Mouse (Mus musculus) testis, postnatal 14 days (tissue): ENCODE data around the gene Akap2.
A peak's percentile ranks its signal among the peaks of the same experiment; 100 is the strongest.

Experiments used
- DNase-seq: peaks from one replicate; pipeline ENCODE4 v3.0.0; 2021; ENCODE audit warnings: low spot score

The Akap2 gene

GRCm38 (mm10) chr4:57794547-57794946 lies 77.1 kb downstream of the Akap2 start:
- DNase-seq = no peak

DNA sequence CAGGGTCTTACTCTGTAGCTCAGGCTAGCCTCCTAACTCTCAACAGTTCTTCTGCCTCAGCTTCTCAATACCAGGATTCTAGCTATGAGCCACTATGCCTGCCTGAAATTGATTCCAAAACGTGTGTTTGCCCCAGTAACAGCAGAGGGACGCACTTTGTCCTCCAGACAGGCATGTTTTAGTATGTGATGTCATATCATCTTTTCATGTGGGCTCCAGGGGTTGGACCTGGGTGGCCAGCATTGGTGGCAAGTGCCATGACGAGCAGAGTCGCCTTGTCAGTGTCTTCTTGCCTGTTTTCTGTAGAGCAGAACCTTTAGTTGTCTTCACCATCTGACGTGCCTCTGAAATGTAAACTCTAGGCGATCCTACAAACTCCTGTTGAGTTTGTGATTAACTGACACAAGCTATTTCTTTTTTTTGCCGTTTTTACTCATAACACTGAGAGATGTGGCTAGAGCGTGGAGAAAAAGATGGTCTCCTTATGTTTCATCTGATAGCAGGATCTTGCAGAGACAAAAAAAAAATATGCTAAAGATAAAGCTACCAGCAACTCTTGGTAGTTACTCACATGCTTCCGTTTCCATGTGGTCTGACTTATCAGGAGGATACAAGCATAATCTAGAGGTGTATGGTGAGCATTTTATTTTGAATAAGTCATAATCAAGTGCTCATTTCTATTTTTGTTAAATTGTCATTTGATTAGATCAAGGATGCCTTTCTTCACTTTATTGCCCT lies 80.3 kb downstream of the Akap2 start:
- no peak for DNase-seq

GRCm38 (mm10) chr4:57798286-57799018 lies 81.0 kb downstream of the Akap2 start:
- no peak for DNase-seq

DNA sequence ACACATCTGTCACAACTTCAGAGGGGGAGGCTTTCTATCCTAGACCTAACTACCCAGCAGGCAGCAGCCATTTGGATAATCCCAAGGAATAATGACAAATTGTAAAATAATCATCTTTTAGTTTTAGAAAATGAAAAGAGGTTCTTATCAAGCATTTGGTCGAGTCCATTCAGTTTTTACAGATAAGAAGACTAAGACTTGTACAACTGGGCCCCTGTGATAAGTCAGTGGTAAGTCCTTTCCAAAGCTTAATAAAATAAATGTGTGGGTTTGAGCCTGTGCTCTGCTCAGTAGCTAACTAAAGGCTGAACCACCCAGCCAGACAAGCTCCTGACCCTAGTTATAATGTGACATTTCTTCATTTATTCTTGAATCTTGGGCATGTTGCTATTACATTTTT lies 81.8 kb downstream of the Akap2 start:
- DNase-seq = no peak

DNA sequence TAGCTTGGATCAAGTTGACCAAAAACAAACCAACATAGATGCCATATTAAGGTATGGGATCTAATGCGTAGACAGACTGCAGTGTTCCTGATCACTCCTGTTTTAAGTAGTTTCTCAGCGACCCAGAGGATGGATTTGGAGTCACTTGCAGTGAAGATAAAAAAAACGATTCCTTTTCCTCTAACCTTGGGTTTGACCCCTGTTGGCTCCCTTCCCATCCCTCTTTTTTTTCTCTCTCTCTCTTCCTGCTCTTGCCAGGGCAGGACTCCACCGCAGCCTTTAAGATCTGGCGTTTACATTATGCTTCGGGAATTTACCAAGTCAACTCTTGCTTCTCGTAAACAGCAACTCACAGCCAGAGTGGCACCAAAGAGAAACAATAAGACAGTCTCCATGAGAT lies 83.8 kb downstream of the Akap2 start:
- no peak for DNase-seq

DNA sequence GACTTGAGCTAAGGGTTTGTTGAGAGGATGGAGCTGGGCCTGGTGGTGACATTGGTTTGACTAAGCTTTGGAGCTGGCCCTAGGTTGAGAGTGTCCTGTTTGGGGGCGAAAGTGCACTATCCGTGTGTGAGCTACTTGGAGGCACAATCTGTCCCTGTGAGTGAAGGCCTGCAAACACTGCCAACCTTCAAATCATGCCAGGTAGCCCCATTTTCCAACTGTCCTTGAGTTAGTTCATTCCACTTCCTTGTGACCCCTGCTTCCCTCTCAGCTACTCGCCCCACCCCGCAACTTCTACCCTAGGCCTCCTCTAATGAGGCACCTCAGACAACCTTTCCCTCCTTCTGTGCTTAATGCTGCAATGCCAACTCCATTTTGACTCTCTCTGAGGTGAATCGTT lies 84.5 kb downstream of the Akap2 start:
- DNase-seq = no peak

DNA sequence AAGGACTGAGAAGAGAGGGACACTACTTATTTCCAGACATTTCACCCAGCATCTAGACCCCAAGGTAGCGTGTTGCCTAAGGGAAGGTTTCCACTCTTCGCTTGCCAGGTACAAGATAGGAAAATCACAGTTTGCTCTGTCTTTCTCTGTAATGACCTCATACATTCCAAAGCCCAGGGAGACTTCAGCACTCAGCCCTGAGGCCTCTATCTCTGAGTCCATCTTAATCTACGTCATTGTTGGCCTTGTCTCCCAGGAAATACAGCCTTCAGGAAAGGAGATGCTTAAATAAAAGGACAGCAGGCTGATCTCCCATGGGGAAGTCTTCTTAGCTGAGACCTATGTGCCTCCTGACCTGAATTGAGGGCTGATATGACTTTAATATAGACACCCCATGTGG lies 85.0 kb downstream of the Akap2 start:
- DNase-seq = no peak

- no peak for DNase-seq
Observed at GRCm38 (mm10) chr4:57804902-57805301, 87.4 kb downstream of the Akap2 start.

DNA sequence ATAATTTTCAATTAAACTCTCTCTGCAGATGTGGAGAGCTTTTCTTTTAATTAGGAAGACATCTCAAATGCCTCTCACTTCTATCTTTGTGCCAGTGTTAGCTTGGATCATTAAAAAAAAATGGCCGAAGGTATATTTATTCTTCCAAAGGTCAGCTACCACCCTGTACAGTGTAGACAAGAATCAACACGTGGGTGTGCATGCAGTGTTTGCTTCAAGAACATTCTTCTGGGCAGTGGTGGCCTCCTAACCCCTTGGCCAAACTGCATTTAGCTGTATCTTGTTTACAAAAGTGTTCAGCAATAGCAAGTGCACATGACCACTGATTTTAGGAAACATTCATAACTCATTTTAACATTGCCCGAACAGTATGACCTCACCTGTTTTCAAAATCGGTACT lies 92.0 kb downstream of the Akap2 start:
- no peak for DNase-seq

DNA sequence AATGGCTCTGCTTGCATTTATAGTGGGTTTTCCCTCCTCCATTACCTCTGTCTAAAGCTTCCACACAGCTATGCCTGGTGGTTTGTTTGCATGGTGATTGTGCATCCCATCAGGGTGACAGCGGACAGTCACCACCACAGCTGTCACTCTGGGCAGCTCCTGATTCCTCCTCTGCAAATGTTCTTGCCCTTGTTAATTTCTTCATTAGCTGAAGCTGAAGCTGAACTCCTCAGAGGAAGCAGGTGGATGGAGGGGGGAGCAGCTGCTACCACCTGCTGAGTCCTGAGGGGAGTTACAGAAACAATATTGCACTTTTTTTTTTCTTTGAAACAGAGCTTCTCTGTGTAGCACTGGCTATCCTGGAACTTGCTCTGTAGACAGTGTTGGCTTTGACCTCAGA lies 94.6 kb downstream of the Akap2 start:
- DNase-seq = no peak

DNA sequence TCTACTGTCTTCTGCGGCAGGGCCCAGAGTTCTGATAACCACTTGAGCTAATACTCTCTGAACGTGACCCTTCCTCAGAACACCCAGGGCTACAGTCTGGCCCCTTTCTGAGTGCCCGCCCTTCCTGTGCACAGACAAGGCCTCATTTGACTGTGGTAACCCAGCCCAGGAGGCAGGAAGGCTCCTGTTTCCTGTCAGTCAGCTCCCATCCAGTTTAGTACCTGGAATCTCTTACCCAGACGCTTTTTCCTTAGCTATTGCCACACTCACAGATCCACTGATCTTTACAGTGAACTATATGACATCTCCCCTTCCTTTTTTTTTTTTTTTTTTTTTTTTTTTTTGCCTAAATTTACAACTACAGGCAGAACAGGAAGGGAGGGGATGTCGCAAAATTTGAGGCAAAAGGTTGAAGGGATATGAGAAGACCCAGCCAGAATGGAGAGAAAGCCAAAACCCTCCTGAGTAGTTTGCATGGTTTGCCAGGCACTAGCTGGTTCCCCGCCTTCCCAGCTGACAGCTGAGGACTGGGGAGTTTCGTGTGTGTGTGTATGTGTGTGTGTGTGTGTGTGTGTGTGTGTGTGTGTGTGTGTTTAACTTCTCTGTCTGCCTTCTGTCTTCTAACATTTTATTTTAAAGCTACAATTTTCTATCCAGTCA lies 95.6 kb downstream of the Akap2 start:
- no peak for DNase-seq

DNA sequence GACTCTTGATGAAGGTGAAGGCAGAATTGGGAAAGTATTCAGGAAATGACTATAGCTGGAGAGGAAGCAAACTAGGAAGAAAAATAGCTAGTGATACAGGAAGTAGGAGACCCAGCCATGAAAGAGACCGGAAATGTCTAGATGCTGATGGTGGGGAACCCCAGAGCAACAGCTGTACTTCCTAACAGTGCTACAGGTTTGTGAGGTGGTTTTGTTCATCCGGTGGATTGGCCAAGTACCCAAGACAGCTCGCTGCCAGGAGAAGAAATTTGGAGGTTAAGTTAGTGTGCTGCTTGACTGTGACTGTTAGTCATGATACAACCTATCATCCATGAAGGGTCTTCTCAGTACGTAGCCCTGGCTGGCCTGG lies 96.1 kb downstream of the Akap2 start:
- DNase-seq = no peak

- no peak for DNase-seq
Observed at GRCm38 (mm10) chr4:57815355-57815754, 97.9 kb downstream of the Akap2 start.

DNA sequence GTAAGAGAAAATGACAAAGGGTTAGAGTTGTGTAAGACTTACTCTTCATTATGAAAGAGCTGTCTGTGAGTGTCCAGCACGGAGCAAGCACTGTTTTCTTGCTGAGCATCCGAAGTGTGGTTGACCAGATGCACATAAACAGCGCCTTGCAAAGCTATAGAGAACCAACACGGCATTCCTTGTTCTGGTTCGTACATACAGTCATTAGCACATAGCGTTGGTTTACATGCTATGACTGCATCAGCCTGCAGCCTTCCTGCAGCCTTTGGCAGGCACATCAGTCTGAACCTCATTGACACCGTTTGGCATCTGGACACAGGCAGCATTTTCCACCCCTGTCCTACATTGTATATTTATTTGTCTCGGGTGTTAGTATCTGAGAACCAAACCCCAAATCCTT lies 98.7 kb downstream of the Akap2 start:
- no peak for DNase-seq

DNA sequence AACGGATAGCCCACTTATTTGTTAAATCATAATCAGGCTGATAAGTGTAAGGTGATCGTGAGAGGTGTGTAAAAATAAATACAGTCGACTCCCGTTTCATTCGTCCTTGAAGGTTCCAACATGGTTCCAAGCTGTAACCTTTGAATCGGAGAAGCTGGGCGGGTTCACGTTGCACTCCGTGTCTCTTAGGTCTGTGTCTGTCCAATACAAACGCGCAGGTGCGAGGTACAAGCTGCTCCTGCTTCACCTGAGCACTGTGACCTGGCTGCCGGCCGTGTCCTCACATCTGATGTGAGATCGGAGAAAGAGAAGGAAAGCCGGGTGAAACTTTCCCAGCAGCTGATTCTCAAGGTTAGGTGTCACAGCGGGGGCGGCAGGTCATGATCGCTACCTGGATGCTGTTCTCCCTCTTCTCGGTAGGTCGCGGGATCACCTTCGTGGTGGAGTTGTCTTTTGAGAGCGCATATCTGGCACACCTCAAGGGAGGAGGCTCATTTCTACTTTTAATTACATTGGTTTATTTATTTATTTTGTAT lies 103.5 kb downstream of the Akap2 start:
- DNase-seq = no peak

GRCm38 (mm10) chr4:57821556-57822356 lies 104.3 kb downstream of the Akap2 start:
- DNase-seq = peak; percentile 9

DNA sequence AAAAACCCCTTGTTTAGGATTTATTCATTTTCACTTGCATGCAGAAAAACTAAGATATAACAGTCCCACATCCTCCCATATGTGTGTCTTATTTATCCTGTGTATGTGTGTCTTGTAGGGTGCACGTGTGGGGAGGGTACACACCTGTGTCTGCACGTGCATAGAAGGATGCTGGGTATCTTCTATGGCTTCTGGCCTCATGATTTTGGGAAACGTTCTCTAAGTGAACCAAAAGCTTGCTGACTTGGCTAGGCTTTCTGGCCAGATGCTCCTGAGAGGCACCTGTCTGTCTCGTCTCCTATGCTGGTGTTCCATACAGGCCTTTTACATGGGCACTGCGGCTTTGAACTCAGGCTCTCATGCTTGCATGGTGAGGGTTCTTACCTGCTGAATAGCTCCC lies 105.2 kb downstream of the Akap2 start:
- no peak for DNase-seq

- DNase-seq = no peak
Observed at GRCm38 (mm10) chr4:57824626-57825240, 107.3 kb downstream of the Akap2 start.

DNA sequence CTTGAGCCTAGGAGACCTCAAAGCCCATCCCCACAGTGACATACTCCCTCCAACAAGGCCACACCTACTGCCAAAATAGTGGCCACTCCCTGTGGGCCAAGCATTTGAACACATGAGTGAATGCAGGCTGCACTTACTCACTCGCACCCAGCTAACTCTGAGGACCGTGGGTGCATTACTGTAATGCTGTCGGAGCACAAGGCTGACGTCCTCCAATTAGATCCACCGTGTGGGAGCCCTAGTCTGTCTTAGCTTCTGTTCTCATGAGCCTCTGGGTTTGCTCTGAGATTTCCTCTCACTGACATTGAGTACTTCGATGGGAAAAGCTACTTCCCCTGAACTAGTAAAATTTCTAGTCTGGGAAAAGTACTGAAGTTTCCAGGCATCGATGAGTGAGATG lies 108.8 kb downstream of the Akap2 start:
- DNase-seq = no peak

- no peak for DNase-seq
Observed at GRCm38 (mm10) chr4:57829131-57829530, 111.7 kb downstream of the Akap2 start.

DNA sequence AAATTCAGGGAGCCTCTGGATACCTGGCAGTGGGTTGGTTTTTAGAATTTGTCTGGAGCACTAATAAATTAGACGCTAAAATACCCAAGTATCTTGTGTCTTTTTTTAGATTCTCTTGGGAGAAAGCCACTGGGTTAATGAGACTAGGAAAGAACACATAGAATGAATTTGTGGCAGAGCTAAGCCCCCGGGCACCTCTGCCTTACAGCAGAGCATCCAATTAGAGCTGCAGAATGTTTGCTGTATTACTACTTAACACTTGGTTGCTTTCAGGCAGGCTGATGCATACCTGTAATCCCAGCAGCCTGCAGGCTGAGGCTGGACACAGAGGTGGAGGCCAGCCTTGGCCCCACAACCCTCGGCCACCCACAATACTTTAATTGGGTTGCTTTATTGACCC lies 112.3 kb downstream of the Akap2 start:
- no peak for DNase-seq

GRCm38 (mm10) chr4:57832318-57832717 lies 114.9 kb downstream of the Akap2 start:
- no peak for DNase-seq
